Mouse (Mus musculus) liver, embryonic 14.5 days (tissue): ENCODE data around the gene Cdk5rap3.

Source experiments
- CTCF ChIP-seq: IDR thresholded peaks from 2 replicates; pipeline ENCODE4 v1.5.1; 2016; ENCODE audit warnings: antibody characterized with exemption, low read depth, control low read depth
- EP300 ChIP-seq: IDR thresholded peaks from 2 replicates; pipeline ENCODE4 v1.6.1; 2016; ENCODE audit warnings: antibody characterized with exemption, low read depth

GRCm38 (mm10) chr11:96867149-96867548 lies 49.1 kb downstream of the Cdk5rap3 start:
- peak; percentile 92 for TF ChIP-seq CTCF
- no peak for TF ChIP-seq EP300
